Mouse (Mus musculus): ENCODE results near the gene Pcyt2. TPM values are rescaled to one million over a fixed set of nuclear protein-coding genes. Genes with fewer than 3 reads are reported as not detected.

The Pcyt2 gene
- polyA plus RNA-seq, 1 experiment = 238 TPM

DNA sequence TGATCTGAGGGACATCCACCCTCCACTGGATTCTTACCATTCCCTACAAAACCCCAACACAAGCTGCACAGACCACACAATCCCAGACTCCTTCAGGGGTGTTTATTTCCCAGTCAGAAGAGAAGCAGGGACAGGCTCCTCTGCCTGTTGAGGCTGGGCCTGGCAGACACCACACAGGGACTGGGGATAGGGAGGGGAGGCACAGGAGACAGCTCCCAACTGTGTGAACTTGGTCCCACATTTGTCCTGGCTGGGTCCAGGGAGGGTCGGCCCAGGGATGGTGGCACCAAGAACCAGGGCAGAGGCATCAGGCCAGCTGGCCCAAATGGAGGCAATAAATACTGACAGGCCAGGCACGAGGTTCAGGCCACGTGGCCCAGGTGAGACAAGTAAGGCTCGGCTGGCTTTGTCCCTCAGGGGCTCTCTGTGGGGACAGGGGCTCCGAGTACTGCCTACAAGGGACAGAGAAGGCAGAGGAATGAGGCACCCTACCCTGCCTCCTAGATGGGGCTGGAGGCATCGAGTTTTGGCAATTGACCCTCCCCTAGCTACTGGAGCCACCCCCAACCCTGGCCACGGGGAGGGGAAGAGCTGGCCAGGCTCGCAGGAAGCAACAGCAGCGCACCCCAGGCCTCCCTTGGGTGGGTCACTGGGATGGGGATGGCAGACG, 39.6 kb downstream of the Pcyt2 start:
- H3K4me1 ChIP-seq (ENCODE audit: control insufficient read depth, insufficient read depth, low read length) = peaks cover 20% of the 10 kb centered on the region
- DNase-seq = no peak
- TF ChIP-seq POLR2A (IDR thresholded peaks at IDR 0.05; ENCODE audit: borderline replicate concordance, extremely low read depth, low read depth, low read length) (no peak), CTCF (IDR thresholded peaks at IDR 0.05; ENCODE audit: insufficient read depth, low read length) (no peak)
- 76% methylated on average over 10 of the region's 10 CpGs for WGBS
- H3K4me3 ChIP-seq (replicated peaks; ENCODE audit: extremely low read depth, low read depth, low read length) = no peak overlapping the region

DNA sequence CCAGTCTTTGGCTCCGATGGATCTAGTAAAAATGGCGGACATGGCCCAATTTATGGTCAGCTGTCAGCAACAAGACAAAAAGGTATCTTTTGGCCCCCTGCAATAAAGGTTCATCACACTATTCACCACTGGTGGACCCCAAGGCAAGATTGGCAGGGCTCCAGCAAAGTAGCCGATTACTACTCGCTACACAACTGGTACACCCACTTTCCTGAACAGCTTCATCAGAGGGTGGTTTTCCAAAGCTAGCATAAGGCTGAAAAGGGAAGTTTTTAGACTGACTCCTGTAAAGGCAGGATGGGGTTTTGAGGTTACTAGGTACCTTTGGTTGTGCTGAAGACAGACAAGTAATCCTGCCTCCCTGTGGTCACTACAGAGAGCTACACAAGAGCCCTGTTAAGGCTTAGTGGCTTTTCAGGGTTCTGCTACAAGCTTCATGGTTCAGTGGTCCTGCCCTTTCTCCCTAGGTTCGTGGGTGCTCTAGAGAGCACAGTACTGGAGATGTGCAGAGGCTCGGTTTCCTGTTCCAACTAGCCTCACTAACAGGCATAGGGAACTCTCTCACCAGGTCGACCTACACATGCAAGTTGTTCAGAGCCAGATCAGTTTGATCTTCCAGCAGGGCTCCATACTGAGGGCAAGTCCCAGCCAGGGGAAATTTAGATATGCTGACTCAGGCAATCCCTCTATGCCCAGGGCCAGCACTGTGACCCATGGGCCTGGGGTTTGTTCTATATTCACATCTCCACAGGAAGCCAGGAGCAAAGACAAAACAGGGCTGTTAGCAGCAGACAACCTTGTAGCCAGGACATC, 40.3 kb downstream of the Pcyt2 start:
- TF ChIP-seq CTCF (IDR thresholded peaks at IDR 0.05; ENCODE audit: insufficient read depth, low read length) (no peak), POLR2A (IDR thresholded peaks at IDR 0.05; ENCODE audit: borderline replicate concordance, extremely low read depth, low read depth, low read length) (no peak)
- Histone ChIP-seq H3K4me1 (ENCODE audit: control insufficient read depth, insufficient read depth, low read length) (peaks cover 20% of the 10 kb centered on the region), H3K4me3 (replicated peaks; ENCODE audit: extremely low read depth, low read depth, low read length) (no peak overlapping the region)
- 79% methylated on average over 7 of the region's 7 CpGs for WGBS
- no peak for DNase-seq

DNA sequence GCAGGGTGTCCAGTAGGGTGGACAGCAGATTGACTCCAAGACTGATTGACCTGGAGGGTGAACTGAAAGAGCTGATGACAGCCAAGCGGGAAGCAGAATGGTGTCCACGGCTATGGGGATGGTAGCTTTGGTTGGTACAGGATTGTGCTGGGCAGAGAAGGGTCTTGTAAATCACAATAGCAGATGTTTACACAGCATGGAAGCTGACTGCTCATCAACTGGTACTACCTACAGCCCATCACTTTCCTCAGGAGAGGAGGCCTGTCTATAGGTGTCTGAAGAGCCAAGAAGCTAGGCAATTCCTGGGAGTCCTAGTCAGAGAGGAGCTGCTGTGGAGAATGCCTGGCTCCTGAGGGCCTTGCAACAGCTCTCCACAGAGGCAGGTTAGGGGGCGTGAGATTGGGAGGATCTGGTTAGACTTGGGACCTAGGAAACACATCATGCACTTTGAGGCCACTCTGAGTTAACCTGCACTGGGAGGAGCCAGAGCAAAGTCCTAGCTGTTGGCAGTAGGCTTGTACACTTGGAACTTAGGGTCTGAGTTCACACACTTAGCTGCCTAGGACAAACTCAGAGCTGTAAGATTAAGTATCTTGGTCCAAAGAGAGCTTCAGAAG, 41.3 kb downstream of the Pcyt2 start:
- DNase-seq = no peak
- WGBS = 81% methylated on average over 3 of the region's 3 CpGs
- no peak for TF ChIP-seq CTCF (IDR thresholded peaks at IDR 0.05; ENCODE audit: insufficient read depth, low read length)
- TF ChIP-seq POLR2A (IDR thresholded peaks at IDR 0.05; ENCODE audit: borderline replicate concordance, extremely low read depth, low read depth, low read length) = 0 out of 2 replicates have a peak, but pooled peaks have one; percentile 5
- Histone ChIP-seq H3K4me1 (ENCODE audit: control insufficient read depth, insufficient read depth, low read length) (peaks cover 23% of the 10 kb centered on the region), H3K4me3 (replicated peaks; ENCODE audit: extremely low read depth, low read depth, low read length) (no peak overlapping the region)

DNA sequence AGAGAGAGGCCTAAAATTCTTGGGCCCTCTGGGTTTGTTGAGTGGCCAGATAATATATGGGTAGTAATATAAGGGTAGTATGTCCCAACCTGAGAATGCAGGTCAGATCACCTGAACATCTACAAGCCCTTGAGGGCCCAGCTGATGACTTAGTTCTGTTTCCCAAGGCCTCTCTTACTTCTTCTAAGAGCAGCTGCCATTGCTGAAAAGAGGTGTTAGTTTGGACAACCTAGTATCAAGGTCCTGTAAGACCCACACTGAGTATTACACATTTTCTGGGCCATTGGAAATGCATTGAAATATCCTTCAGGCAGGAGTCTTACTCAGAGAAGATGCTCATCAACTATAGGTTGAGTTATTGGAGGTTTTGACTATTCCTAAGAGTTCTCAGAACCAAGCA, 41.8 kb downstream of the Pcyt2 start:
- H3K4me1 ChIP-seq (ENCODE audit: control insufficient read depth, insufficient read depth, low read length) = peaks cover 26% of the 10 kb centered on the region
- H3K4me3 ChIP-seq (replicated peaks; ENCODE audit: extremely low read depth, low read depth, low read length) = no peak overlapping the region
- no peak for TF ChIP-seq POLR2A (IDR thresholded peaks at IDR 0.05; ENCODE audit: borderline replicate concordance, extremely low read depth, low read depth, low read length)
- no peak for TF ChIP-seq CTCF (IDR thresholded peaks at IDR 0.05; ENCODE audit: insufficient read depth, low read length)
- DNase-seq = no peak

DNA sequence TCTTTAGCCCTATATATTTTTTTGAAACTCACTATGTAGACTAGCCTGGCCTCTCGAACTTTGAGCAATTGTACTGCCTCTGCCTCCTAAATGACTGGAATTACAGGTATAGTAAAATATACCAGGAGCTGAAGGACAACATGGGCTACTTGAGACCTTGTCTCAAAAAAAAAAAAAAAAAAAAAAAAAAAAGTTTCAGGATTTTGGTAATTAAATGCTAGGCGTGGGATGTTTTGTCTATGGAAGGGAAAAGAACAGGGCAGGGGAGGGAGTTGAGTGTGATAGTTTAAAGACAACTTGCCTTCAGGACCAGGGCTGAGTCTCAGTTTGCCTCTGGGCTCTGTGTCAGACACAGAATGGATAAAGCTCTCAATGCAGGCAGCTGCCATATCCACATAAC, 42.7 kb downstream of the Pcyt2 start:
- 69% methylated on average over 2 of the region's 2 CpGs for WGBS
- TF ChIP-seq POLR2A (IDR thresholded peaks at IDR 0.05; ENCODE audit: borderline replicate concordance, extremely low read depth, low read depth, low read length) (no peak), CTCF (IDR thresholded peaks at IDR 0.05; ENCODE audit: insufficient read depth, low read length) (no peak)
- H3K4me3 ChIP-seq (replicated peaks; ENCODE audit: extremely low read depth, low read depth, low read length) = no peak overlapping the region
- DNase-seq = no peak
- H3K4me1 ChIP-seq (ENCODE audit: control insufficient read depth, insufficient read depth, low read length) = peaks cover 23% of the 10 kb centered on the region

DNA sequence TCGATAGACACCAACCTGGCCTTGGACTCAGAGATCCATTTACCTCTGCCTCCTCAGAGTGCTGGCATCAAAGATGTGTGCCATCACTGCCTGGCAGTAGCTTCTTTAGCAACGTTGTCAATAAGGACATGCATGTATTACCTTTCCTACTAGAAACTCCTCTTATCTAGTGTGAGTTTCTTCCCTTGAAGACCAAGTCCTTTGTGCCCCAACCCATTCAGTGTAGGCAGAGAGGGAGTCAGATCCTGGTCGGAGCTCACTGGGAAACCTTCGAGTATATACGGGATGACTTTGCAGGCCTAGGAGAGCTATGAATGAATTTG, 43.5 kb downstream of the Pcyt2 start:
- no peak for DNase-seq
- 33% methylated on average over 5 of the region's 5 CpGs for WGBS
- Histone ChIP-seq H3K4me3 (replicated peaks; ENCODE audit: extremely low read depth, low read depth, low read length) (no peak overlapping the region), H3K4me1 (ENCODE audit: control insufficient read depth, insufficient read depth, low read length) (peaks cover 15% of the 10 kb centered on the region)
- no peak for TF ChIP-seq POLR2A (IDR thresholded peaks at IDR 0.05; ENCODE audit: borderline replicate concordance, extremely low read depth, low read depth, low read length)
- TF ChIP-seq CTCF (IDR thresholded peaks at IDR 0.05; ENCODE audit: insufficient read depth, low read length) = no peak

DNA sequence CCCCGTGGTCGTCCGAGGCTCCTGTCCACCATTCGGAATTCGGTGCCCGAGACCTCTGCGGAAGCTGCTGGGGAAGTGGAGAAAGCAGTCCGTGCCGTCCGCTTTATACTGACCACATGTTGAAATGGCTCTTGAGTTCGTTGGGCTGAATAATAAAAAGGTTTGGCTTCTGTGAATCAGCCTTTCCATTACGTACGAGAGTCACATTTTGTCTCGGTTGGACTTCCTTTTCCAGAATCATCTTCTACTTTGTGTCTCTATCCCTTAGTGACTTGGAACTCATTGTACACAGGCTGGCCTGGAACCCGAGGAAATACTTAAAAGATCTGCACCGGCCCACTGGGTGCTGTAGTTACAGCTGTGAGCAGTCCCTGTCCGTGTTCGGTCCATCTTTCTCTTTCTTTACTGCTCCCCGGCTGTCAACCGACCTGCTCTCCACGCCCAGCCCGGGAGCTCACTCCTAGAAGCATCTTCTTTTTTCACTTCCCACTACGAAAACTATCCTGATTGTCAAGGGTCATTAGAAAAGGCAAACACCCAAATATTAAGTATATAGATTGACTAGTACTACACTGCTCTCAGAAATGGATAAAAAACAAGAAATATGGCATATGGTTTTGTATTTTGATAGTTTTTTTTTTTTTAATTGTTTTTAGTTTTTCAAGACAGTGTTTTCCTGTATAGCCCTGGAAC, 44.0 kb downstream of the Pcyt2 start:
- TF ChIP-seq CTCF (IDR thresholded peaks at IDR 0.05; ENCODE audit: insufficient read depth, low read length) (no peak), POLR2A (IDR thresholded peaks at IDR 0.05; ENCODE audit: borderline replicate concordance, extremely low read depth, low read depth, low read length) (no peak)
- WGBS = under 1% methylated on average over 23 of the region's 23 CpGs
- Histone ChIP-seq H3K4me1 (ENCODE audit: control insufficient read depth, insufficient read depth, low read length) (peaks cover 9% of the 10 kb centered on the region), H3K4me3 (replicated peaks; ENCODE audit: extremely low read depth, low read depth, low read length) (peak overlapping the region; percentile 85)
- DNase-seq = no peak

DNA sequence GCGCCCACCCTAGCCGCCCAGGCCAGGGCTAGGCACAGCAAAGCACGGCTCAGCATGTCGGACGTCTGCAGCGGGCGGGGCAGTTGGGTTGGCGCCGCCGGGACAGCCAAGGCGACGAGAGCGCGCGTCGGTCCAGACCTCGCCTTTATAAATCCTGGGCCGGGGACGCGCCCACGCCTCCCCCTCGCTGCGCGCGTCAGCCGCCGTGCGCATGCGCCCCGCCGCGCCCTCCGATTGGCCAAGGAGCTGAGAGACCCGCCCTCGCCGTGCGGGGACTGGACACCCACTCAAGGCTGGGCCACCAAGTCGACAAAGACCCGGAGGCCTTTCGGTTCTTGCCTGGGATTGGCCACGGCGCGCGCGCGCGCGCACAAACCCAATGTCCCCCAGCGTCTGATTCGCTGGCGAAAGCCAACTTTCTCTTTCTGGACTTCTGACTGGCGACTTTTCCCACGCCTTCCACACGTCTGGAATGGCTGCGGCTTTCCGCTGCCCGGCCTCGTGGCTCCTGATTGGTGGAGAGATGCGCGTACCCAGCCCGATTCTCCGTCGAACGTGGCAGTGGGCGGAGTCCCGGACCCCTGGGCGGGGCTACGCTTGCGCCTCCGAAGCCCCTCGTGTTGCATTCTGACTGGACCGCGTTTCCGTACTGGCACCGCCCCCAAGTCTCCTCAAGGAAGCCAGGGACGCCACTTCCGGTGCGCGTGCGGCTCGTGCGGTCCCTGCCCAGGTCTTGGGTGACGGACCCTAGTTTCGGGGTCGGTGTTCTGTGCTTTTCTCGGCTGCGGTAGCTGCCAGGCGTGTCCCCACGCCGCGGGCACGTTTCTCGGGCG, 44.8 kb downstream of the Pcyt2 start, which contains the start of gene P4hb:
Gene P4hb, minus strand, starts transcription at position 502 of the 833 bp plus-strand sequence.
- TF ChIP-seq CTCF (IDR thresholded peaks at IDR 0.05; ENCODE audit: insufficient read depth, low read length) (no peak), POLR2A (IDR thresholded peaks at IDR 0.05; ENCODE audit: borderline replicate concordance, extremely low read depth, low read depth, low read length) (peak; percentile 97)
- peak; percentile 99 for DNase-seq
- WGBS = under 1% methylated on average over 93 of the region's 94 CpGs
- Histone ChIP-seq H3K4me1 (ENCODE audit: control insufficient read depth, insufficient read depth, low read length) (peaks cover 9% of the 10 kb centered on the region), H3K4me3 (replicated peaks; ENCODE audit: extremely low read depth, low read depth, low read length) (peak within 1 kb of the TSS; percentile 97)
